Mouse (Mus musculus) neural tube, embryonic 14.5 days (tissue): ENCODE measurements around the gene Zeb2. TPM values are rescaled to one million over a fixed set of nuclear protein-coding genes. Genes with fewer than 3 reads are reported as not detected.

ENCODE experiments used
- ATAC-seq: fragments of 200-750 bp; cut with Nextera tagmentation; 2 replicates; pipeline ENCODE4 v1.8.0; 2017; ENCODE audit warnings: low read depth, mild to moderate bottlenecking, moderate TSS enrichment, moderate library complexity
- H3K27ac ChIP-seq: fragments of 300-500 bp; sonication (generic); 2 replicates; pipeline ENCODE4 v1.5.1; 2014; ENCODE audit warnings: low read depth, mild to moderate bottlenecking, control low read depth, low read length, moderate library complexity, mixed read lengths
- H3K27me3 ChIP-seq: fragments of 300-500 bp; sonication (generic); 2 replicates; pipeline ENCODE4 v1.6.1; 2014; ENCODE audit warnings: low read length; ENCODE audit not compliant: control insufficient read depth, insufficient read depth
- H3K36me3 ChIP-seq: fragments of 300-500 bp; sonication (generic); 2 replicates; pipeline ENCODE4 v1.6.1; 2014; ENCODE audit warnings: low read length, mixed read lengths; ENCODE audit not compliant: control insufficient read depth, insufficient read depth
- H3K4me1 ChIP-seq: fragments of 300-500 bp; sonication (generic); 2 replicates; pipeline ENCODE4 v1.6.1; 2014; ENCODE audit warnings: low read length; ENCODE audit not compliant: control insufficient read depth, insufficient read depth
- H3K4me2 ChIP-seq: fragments of 300-500 bp; sonication (generic); 2 replicates; pipeline ENCODE4 v1.6.1; 2014; ENCODE audit warnings: mild to moderate bottlenecking, low read depth, low read length, control low read depth
- H3K4me3 ChIP-seq: fragments of 300-500 bp; sonication (generic); 2 replicates; pipeline ENCODE4 v1.5.1; 2014; ENCODE audit warnings: low read depth, low read length, control low read depth, mixed read lengths
- H3K9ac ChIP-seq: fragments of 300-500 bp; sonication (generic); replicated peaks from 2 replicates; pipeline ENCODE4 v1.6.1; 2014; ENCODE audit warnings: low read depth, mild to moderate bottlenecking, control low read depth, low read length, mixed read lengths
- H3K9me3 ChIP-seq: fragments of 300-500 bp; sonication (generic); 2 replicates; pipeline ENCODE4 v1.6.1; 2016; ENCODE audit warnings: low read length; ENCODE audit not compliant: control insufficient read depth
- WGBS: fragments of 180-500 bp; shearing (Covaris S2); extraction: QIAGEN DNeasy Blood & Tissue Kit; methylation state at CpG from one replicate; pipeline ENCODE4 v1.1.7; 2014; 5-methylcytosine and 5-hydroxymethylcytosine counted together
- polyA plus RNA-seq: library from polyadenylated mRNA; unstranded; fragments of >200 nt; fragmentation: Nextera tagmentation; extraction: Ambion mirVana; gene quantifications from 2 replicates; pipeline ENCODE4 v1.2.1, GENCODE M21; 2014

The Zeb2 gene
- polyA plus RNA-seq, 1 experiment from 2014 or later, result 53.8 TPM

GRCm38 (mm10) chr2:44978038-44978437 lies 139.2 kb downstream of the Zeb2 start:
- H3K4me2 ChIP-seq, result no peak overlapping the region
- H3K9me3 ChIP-seq, result no peaks in the 10 kb centered on the region
- WGBS, result 84% methylated on average over 6 of the region's 6 CpGs
- peaks cover 9% of the 10 kb centered on the region; the same call in 1 of the 2 replicates for H3K4me1 ChIP-seq
- H3K27me3 ChIP-seq, result no peaks in the 10 kb centered on the region
- no peak overlapping the region for H3K9ac ChIP-seq
- H3K4me3 ChIP-seq, result no peak overlapping the region
- no peaks in the 10 kb centered on the region for H3K36me3 ChIP-seq
- no peak for ATAC-seq
- no peak overlapping the region for H3K27ac ChIP-seq

- Histone ChIP-seq H3K4me2 (no peak overlapping the region), H3K27ac (no peak overlapping the region), H3K4me3 (no peak overlapping the region), H3K4me1 (peaks cover 9% of the 10 kb centered on the region; the same call in 1 of the 2 replicates), H3K27me3 (no peaks in the 10 kb centered on the region), H3K9me3 (no peaks in the 10 kb centered on the region), H3K36me3 (no peaks in the 10 kb centered on the region), H3K9ac (no peak overlapping the region)
- 78% methylated on average over 2 of the region's 2 CpGs for WGBS
- no peak for ATAC-seq
Observed at GRCm38 (mm10) chr2:44977556-44977955, 139.6 kb downstream of the Zeb2 start.

- ATAC-seq, result no peak
- H3K4me3 ChIP-seq, result no peak overlapping the region
- H3K27ac ChIP-seq, result no peak overlapping the region
- H3K36me3 ChIP-seq, result no peaks in the 10 kb centered on the region
- H3K9ac ChIP-seq, result no peak overlapping the region
- no peak overlapping the region for H3K4me2 ChIP-seq
- WGBS, result 60% methylated on average over 3 of the region's 3 CpGs
- H3K9me3 ChIP-seq, result no peaks in the 10 kb centered on the region
- peaks cover 9% of the 10 kb centered on the region; the same call in 1 of the 2 replicates for H3K4me1 ChIP-seq
- H3K27me3 ChIP-seq, result no peaks in the 10 kb centered on the region
Observed at GRCm38 (mm10) chr2:44977051-44977450, 140.1 kb downstream of the Zeb2 start.

GRCm38 (mm10) chr2:44976484-44976883 lies 140.7 kb downstream of the Zeb2 start:
- Histone ChIP-seq H3K36me3 (no peaks in the 10 kb centered on the region), H3K27ac (no peak overlapping the region), H3K27me3 (no peaks in the 10 kb centered on the region), H3K4me1 (peaks cover 9% of the 10 kb centered on the region; the same call in 1 of the 2 replicates), H3K4me2 (no peak overlapping the region), H3K4me3 (no peak overlapping the region), H3K9me3 (no peaks in the 10 kb centered on the region), H3K9ac (no peak overlapping the region)
- no peak for ATAC-seq
- WGBS, result 52% methylated on average over 4 of the region's 4 CpGs

- WGBS, result 84% methylated on average over 6 of the region's 6 CpGs
- ATAC-seq, result no peak
Observed at GRCm38 (mm10) chr2:44973828-44974227, 143.4 kb downstream of the Zeb2 start.

GRCm38 (mm10) chr2:44970087-44970646 lies 147.0 kb downstream of the Zeb2 start:
- no peak overlapping the region for H3K9ac ChIP-seq
- H3K36me3 ChIP-seq, result no peaks in the 10 kb centered on the region
- H3K9me3 ChIP-seq, result no peaks in the 10 kb centered on the region
- H3K4me3 ChIP-seq, result no peak overlapping the region
- H3K4me1 ChIP-seq, result no peaks in the 10 kb centered on the region
- no peak overlapping the region for H3K27ac ChIP-seq
- no peaks in the 10 kb centered on the region for H3K27me3 ChIP-seq
- H3K4me2 ChIP-seq, result no peak overlapping the region
- ATAC-seq, result no peak
- 88% methylated on average over 6 of the region's 6 CpGs for WGBS

More at GRCm38 (mm10) chr2:44973828-44974227, 143.4 kb downstream of the Zeb2 start:
- H3K27ac ChIP-seq, result no peak overlapping the region
- H3K4me1 ChIP-seq, result no peaks in the 10 kb centered on the region
- no peak overlapping the region for H3K4me2 ChIP-seq
- H3K9ac ChIP-seq, result no peak overlapping the region
- no peaks in the 10 kb centered on the region for H3K27me3 ChIP-seq
- H3K36me3 ChIP-seq, result no peaks in the 10 kb centered on the region
- no peak overlapping the region for H3K4me3 ChIP-seq
- H3K9me3 ChIP-seq, result no peaks in the 10 kb centered on the region

- 98% methylated on average over 1 of the region's 1 CpGs for WGBS
- Histone ChIP-seq H3K4me3 (no peak overlapping the region), H3K4me2 (no peak overlapping the region), H3K36me3 (no peaks in the 10 kb centered on the region), H3K27me3 (no peaks in the 10 kb centered on the region), H3K4me1 (no peaks in the 10 kb centered on the region), H3K9me3 (no peaks in the 10 kb centered on the region), H3K27ac (no peak overlapping the region), H3K9ac (no peak overlapping the region)
- ATAC-seq, result no peak
Observed at GRCm38 (mm10) chr2:44969640-44970039, 147.6 kb downstream of the Zeb2 start.

- Histone ChIP-seq H3K4me2 (no peak overlapping the region), H3K27ac (no peak overlapping the region), H3K4me1 (no peaks in the 10 kb centered on the region), H3K27me3 (no peaks in the 10 kb centered on the region), H3K9ac (no peak overlapping the region), H3K4me3 (no peak overlapping the region), H3K9me3 (no peaks in the 10 kb centered on the region), H3K36me3 (no peaks in the 10 kb centered on the region)
- 85% methylated on average over 2 of the region's 2 CpGs for WGBS
- ATAC-seq, result no peak
Observed at GRCm38 (mm10) chr2:44969226-44969625, 148.0 kb downstream of the Zeb2 start.

- Histone ChIP-seq H3K4me2 (no peak overlapping the region), H3K4me1 (no peaks in the 10 kb centered on the region), H3K4me3 (no peak overlapping the region), H3K36me3 (no peaks in the 10 kb centered on the region), H3K9me3 (no peaks in the 10 kb centered on the region), H3K9ac (no peak overlapping the region), H3K27me3 (no peaks in the 10 kb centered on the region), H3K27ac (no peak overlapping the region)
- 70% methylated on average over 2 of the region's 2 CpGs for WGBS
- no peak for ATAC-seq
Observed at GRCm38 (mm10) chr2:44965834-44966555, 151.2 kb downstream of the Zeb2 start.
